Mouse (Mus musculus): ENCODE data around the gene Prpf40a.

Prpf40a gene

GRCm38 (mm10) chr2:53105408-53105807, 85.7 kb downstream of the Prpf40a start:
- no peak for DNase-seq (ENCODE audit: low spot score)

- no peak for DNase-seq (ENCODE audit: low spot score)
Measured at GRCm38 (mm10) chr2:53102901-53103300, 88.2 kb downstream of the Prpf40a start.

GRCm38 (mm10) chr2:53101885-53102740, 89.0 kb downstream of the Prpf40a start:
- DNase-seq (ENCODE audit: low spot score) = no peak

- no peak for DNase-seq (ENCODE audit: low spot score)
Measured at GRCm38 (mm10) chr2:53100093-53100492, 91.0 kb downstream of the Prpf40a start.

GRCm38 (mm10) chr2:53095489-53095888, 95.6 kb downstream of the Prpf40a start:
- no peak for DNase-seq (ENCODE audit: low spot score)

GRCm38 (mm10) chr2:53095031-53095430, 96.1 kb downstream of the Prpf40a start:
- no peak for DNase-seq (ENCODE audit: low spot score)

GRCm38 (mm10) chr2:53088744-53089143, 102.3 kb downstream of the Prpf40a start:
- DNase-seq (ENCODE audit: low spot score) = no peak

- DNase-seq (ENCODE audit: low spot score) = no peak
Measured at GRCm38 (mm10) chr2:53085617-53086202, 105.4 kb downstream of the Prpf40a start.
